Mouse (Mus musculus): Measurements from ENCODE around the gene Gm17657. TPM values are rescaled to one million over a fixed set of nuclear protein-coding genes. Genes with fewer than 3 reads are reported as not detected.

Gene Gm17657
- polyA plus RNA-seq, 1 experiment from 2014 or later = not detected

DNA sequence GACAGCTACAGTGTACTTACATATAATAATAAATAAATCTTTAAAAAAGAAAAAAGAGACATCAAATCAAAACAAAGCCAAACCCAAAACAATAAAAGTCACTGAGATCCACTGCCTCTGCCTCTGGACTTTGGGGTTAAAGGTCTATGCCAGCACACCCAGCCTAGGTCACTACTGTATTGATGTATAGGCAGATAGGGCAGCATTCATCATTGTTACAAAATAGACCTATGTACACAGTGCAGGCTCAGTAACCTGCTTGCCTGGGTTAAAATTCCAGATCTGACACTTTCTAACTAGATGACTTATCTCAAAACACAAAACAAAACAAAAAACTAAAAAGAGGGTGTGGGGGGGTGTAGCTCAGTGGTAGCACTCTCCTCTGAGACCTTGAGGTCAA lies 4.7 kb upstream of the Gm17657 start:
- ATAC-seq (ENCODE audit: low read depth) = peak; percentile 54
- Histone ChIP-seq H3K4me2 (ENCODE audit: low read depth, low read length) (no peak overlapping the region), H3K4me3 (ENCODE audit: low read depth, low read length) (no peak overlapping the region), H3K27me3 (ENCODE audit: control insufficient read depth, insufficient read depth, low read depth, low read length) (no peaks in the 10 kb centered on the region), H3K4me1 (ENCODE audit: control insufficient read depth, low read depth, low read length) (peaks cover 19% of the 10 kb centered on the region), H3K36me3 (ENCODE audit: control insufficient read depth, insufficient read depth) (no peaks in the 10 kb centered on the region), H3K9ac (ENCODE audit: low read depth, low read length) (no peak overlapping the region), H3K9me3 (replicated peaks; ENCODE audit: control insufficient read depth, low read length) (no peaks in the 10 kb centered on the region), H3K27ac (ENCODE audit: low read length) (peak overlapping the region; percentile 25)

DNA sequence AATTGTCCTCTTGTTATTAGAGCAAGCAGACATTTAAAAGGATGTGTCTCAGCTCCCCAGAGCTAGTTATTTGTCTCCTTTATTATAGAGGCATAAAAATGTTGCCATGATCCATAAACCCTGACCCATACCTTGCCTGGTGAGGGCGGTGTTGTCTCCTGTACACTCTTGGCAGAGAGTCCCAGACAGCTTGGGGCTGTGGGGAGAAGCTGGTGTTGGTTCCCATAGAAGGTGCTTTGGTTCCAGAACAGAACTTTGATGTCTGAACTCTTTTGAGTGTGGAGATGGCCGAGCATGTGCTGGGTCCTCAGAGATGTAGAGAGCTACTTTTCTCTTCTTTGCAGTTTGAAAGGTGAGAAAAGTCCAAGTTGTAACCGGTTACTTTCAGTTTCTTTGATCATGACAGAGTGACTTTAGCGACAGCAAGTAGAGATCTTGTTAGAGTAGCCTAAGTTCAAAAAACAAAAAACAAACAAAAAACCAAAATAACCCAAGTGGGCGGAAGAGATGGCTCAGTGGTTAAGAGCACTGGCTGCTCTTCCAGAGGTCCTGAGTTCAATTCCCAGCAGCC lies 2.8 kb upstream of the Gm17657 start, which contains the start of gene Tmem217:
Gene Tmem217 (minus strand): TSS at position 224 of the 571 bp plus-strand sequence.
- no peak within 1 kb of the TSS for H3K9ac ChIP-seq (ENCODE audit: low read depth, low read length)
- H3K4me2 ChIP-seq (ENCODE audit: low read depth, low read length) = peak within 1 kb of the TSS; percentile 83; the same call in 1 of the 2 replicates
- H3K4me3 ChIP-seq (ENCODE audit: low read depth, low read length) = no peak within 1 kb of the TSS
- 71% methylated on average over 5 of the region's 5 CpGs for WGBS (ENCODE audit: insufficient replicate concordance)
- no peak within 1 kb of the TSS for H3K27ac ChIP-seq (ENCODE audit: low read length)
- peaks cover 19% of the 10 kb centered on the region for H3K4me1 ChIP-seq (ENCODE audit: control insufficient read depth, low read depth, low read length)
- H3K9me3 ChIP-seq (replicated peaks; ENCODE audit: control insufficient read depth, low read length) = no peaks in the 10 kb centered on the region
- H3K36me3 ChIP-seq (ENCODE audit: control insufficient read depth, insufficient read depth) = no peaks in the 10 kb centered on the region
- no peak for ATAC-seq (ENCODE audit: low read depth)
- H3K27me3 ChIP-seq (ENCODE audit: control insufficient read depth, insufficient read depth, low read depth, low read length) = no peaks in the 10 kb centered on the region

DNA sequence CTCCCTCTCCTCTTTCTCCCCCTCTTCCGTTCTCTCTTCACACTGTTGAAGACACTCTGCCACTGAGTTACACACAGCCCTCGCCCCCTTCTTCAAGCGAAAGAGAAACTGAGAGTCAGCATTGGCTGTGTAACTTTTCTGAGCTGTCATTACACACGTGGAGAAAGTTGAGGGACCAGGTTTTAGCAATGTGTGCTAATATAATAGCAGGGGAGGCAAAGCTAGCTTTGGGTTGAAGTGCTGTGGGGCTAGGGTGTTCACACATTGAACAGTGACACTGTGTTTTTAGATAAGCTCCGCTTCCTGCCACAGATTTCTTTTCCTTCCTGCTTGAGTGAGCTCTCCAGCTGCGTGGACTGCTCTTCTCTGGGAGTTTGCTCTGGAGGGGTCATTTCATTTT lies 1.6 kb upstream of the Gm17657 start:
- H3K4me1 ChIP-seq (ENCODE audit: control insufficient read depth, low read depth, low read length) = peaks cover 19% of the 10 kb centered on the region
- H3K9ac ChIP-seq (ENCODE audit: low read depth, low read length) = no peak overlapping the region
- no peak overlapping the region for H3K27ac ChIP-seq (ENCODE audit: low read length)
- H3K4me3 ChIP-seq (ENCODE audit: low read depth, low read length) = no peak overlapping the region
- no peaks in the 10 kb centered on the region for H3K27me3 ChIP-seq (ENCODE audit: control insufficient read depth, insufficient read depth, low read depth, low read length)
- no peak for ATAC-seq (ENCODE audit: low read depth)
- H3K4me2 ChIP-seq (ENCODE audit: low read depth, low read length) = peak overlapping the region; percentile 83
- 12% methylated on average over 6 of the region's 6 CpGs for WGBS (ENCODE audit: insufficient replicate concordance)
- no peaks in the 10 kb centered on the region for H3K9me3 ChIP-seq (replicated peaks; ENCODE audit: control insufficient read depth, low read length)
- no peaks in the 10 kb centered on the region for H3K36me3 ChIP-seq (ENCODE audit: control insufficient read depth, insufficient read depth)

DNA sequence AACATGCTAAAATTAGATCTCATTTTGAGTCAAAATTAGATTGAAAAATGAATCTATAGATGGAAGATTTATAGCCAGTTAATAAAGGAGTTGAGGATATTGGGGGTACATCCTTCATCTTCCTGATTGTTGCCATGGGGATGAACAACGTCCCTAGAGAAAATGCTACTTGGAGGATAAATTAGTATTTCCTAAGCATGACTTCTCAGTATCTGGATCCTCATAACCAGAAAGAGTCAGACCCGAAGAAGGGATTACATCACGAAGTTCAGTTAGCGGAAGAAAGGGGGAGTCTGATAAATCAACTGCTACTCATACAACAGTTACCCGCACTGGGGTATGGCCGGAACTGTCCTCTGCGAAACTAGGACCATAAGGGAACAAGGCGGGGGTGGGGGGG lies 444 bp downstream of the Gm17657 start:
- no peak overlapping the region for H3K27ac ChIP-seq (ENCODE audit: low read length)
- H3K4me1 ChIP-seq (ENCODE audit: control insufficient read depth, low read depth, low read length) = peaks cover 15% of the 10 kb centered on the region
- no peak overlapping the region; the same call in 1 of the 2 replicates for H3K4me3 ChIP-seq (ENCODE audit: low read depth, low read length)
- no peaks in the 10 kb centered on the region for H3K27me3 ChIP-seq (ENCODE audit: control insufficient read depth, insufficient read depth, low read depth, low read length)
- H3K36me3 ChIP-seq (ENCODE audit: control insufficient read depth, insufficient read depth) = no peaks in the 10 kb centered on the region
- WGBS (ENCODE audit: insufficient replicate concordance) = 26% methylated on average over 8 of the region's 8 CpGs
- ATAC-seq (ENCODE audit: low read depth) = no peak
- H3K9ac ChIP-seq (ENCODE audit: low read depth, low read length) = no peak overlapping the region
- H3K4me2 ChIP-seq (ENCODE audit: low read depth, low read length) = peak overlapping the region; percentile 83
- H3K9me3 ChIP-seq (replicated peaks; ENCODE audit: control insufficient read depth, low read length) = no peaks in the 10 kb centered on the region

DNA sequence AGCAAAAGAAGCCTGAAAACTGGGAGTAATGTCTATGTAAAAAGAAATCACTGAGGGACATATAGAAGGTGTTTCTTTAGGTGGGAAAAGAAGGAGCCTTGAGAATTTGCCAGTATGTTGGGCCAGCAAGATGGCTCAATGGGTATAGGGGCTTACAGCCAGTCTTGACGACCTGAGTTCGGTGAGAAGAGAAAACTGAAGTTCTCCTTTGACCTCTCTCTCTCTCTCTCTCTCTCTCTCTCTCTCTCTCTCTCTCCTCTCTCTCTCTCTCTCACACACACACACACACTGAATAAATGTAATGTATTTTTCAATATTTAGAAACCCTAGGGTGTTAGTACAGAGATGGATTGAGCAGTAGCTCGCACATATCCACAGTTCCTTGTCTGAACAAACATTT lies 944 bp downstream of the Gm17657 start:
- H3K9ac ChIP-seq (ENCODE audit: low read depth, low read length) = no peak overlapping the region
- no peak overlapping the region for H3K27ac ChIP-seq (ENCODE audit: low read length)
- H3K36me3 ChIP-seq (ENCODE audit: control insufficient read depth, insufficient read depth) = no peaks in the 10 kb centered on the region
- no peak for ATAC-seq (ENCODE audit: low read depth)
- no peak overlapping the region for H3K4me3 ChIP-seq (ENCODE audit: low read depth, low read length)
- 41% methylated on average over 3 of the region's 3 CpGs for WGBS (ENCODE audit: insufficient replicate concordance)
- no peak overlapping the region for H3K4me2 ChIP-seq (ENCODE audit: low read depth, low read length)
- H3K9me3 ChIP-seq (replicated peaks; ENCODE audit: control insufficient read depth, low read length) = no peaks in the 10 kb centered on the region
- peaks cover 15% of the 10 kb centered on the region for H3K4me1 ChIP-seq (ENCODE audit: control insufficient read depth, low read depth, low read length)
- H3K27me3 ChIP-seq (ENCODE audit: control insufficient read depth, insufficient read depth, low read depth, low read length) = no peaks in the 10 kb centered on the region

DNA sequence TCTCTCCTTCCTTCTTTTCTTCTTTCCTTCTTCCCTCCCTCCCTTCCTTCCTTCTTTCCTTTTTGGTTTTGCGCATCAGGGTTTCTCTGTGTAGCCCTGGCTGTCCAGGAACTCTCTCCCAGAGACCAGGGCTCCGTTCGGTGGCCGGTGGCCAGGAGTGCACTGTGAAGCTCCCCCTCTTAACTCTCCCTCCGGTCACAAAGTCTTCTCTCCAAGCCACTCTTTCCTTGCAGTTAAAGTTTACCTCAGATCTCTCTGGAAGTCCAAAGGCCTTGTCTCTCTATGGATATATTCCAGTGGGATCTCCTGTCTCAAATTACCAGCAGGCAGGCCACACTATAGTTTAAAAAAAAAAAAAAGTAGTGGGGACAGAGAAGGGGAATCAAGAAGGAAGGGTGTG lies 4.2 kb downstream of the Gm17657 start:
- Histone ChIP-seq H3K4me1 (ENCODE audit: control insufficient read depth, low read depth, low read length) (peaks cover 4% of the 10 kb centered on the region), H3K36me3 (ENCODE audit: control insufficient read depth, insufficient read depth) (no peaks in the 10 kb centered on the region), H3K4me2 (ENCODE audit: low read depth, low read length) (no peak overlapping the region), H3K27me3 (ENCODE audit: control insufficient read depth, insufficient read depth, low read depth, low read length) (no peaks in the 10 kb centered on the region), H3K9ac (ENCODE audit: low read depth, low read length) (no peak overlapping the region), H3K4me3 (ENCODE audit: low read depth, low read length) (no peak overlapping the region), H3K9me3 (replicated peaks; ENCODE audit: control insufficient read depth, low read length) (no peaks in the 10 kb centered on the region), H3K27ac (ENCODE audit: low read length) (no peak overlapping the region)
- WGBS (ENCODE audit: insufficient replicate concordance) = 81% methylated on average over 5 of the region's 5 CpGs
- ATAC-seq (ENCODE audit: low read depth) = no peak

DNA sequence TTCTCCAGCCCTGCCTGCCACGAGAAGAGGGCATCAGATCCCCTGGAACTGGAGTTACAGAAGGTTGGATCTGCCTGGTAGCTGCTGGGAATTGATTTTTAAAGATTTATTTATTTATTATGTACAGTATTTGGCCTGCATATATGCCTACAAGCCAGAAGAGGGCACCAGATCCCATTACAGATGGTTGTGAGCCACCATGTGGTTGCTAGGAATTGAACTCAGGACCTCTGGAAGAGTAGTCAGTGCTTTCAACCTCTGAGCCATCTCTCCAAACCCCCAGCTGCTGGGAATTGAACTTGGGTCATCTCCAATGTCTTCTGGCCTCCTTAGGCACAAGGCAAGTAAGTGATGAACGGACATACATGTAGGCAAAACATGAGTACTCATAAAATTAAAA lies 5.4 kb downstream of the Gm17657 start:
- H3K36me3 ChIP-seq (ENCODE audit: control insufficient read depth, insufficient read depth) = no peaks in the 10 kb centered on the region
- no peaks in the 10 kb centered on the region for H3K27me3 ChIP-seq (ENCODE audit: control insufficient read depth, insufficient read depth, low read depth, low read length)
- no peaks in the 10 kb centered on the region for H3K9me3 ChIP-seq (replicated peaks; ENCODE audit: control insufficient read depth, low read length)
- no peak for ATAC-seq (ENCODE audit: low read depth)
- H3K4me2 ChIP-seq (ENCODE audit: low read depth, low read length) = no peak overlapping the region
- WGBS (ENCODE audit: insufficient replicate concordance) = 58% methylated on average over 2 of the region's 2 CpGs
- H3K4me3 ChIP-seq (ENCODE audit: low read depth, low read length) = no peak overlapping the region
- no peaks in the 10 kb centered on the region; the same call in 1 of the 2 replicates for H3K4me1 ChIP-seq (ENCODE audit: control insufficient read depth, low read depth, low read length)
- H3K27ac ChIP-seq (ENCODE audit: low read length) = no peak overlapping the region
- no peak overlapping the region for H3K9ac ChIP-seq (ENCODE audit: low read depth, low read length)

DNA sequence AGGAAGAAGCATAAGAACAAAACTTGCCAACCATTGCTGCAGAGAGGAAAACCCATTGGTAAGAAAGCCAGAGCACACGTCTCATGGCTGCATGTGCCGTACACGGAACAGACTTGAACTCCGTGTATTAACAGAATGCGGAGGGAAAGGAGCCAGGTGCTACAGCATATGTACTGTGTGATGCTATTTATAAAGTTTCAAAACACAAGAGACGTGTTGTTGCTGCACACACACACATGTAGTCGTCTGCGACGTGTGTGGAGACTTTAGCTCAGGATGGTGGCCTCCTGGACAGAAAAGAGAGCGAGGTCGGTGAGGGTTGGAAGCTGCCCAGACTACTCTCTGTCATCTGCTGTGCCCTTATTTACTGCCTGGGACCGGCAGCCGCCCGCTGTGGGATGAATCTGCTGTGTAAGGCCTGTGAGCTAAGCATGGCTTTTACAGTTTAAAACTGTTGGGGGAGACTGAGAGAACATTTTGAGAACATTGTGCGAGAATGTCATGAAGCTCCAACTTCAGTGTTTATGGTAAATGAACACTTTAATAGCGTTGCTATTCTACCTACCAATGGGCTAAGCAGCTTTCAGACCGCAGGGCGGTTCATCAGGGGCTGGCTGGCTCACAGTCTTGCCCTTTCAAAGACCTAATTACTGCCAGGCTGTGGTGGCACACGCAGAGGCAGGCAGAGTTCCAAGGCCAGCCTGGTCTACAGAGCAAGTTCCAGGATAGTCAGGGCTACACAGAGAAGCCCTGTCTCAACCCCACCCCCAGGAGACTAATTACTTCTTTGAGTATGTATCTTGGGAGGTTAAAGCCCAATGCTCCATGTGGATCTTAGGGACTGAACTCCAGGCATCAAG lies 6.4 kb downstream of the Gm17657 start:
- Histone ChIP-seq H3K36me3 (ENCODE audit: control insufficient read depth, insufficient read depth) (no peaks in the 10 kb centered on the region), H3K4me1 (ENCODE audit: control insufficient read depth, low read depth, low read length) (no peaks in the 10 kb centered on the region), H3K9me3 (replicated peaks; ENCODE audit: control insufficient read depth, low read length) (no peaks in the 10 kb centered on the region), H3K4me2 (ENCODE audit: low read depth, low read length) (no peak overlapping the region), H3K27ac (ENCODE audit: low read length) (no peak overlapping the region), H3K27me3 (ENCODE audit: control insufficient read depth, insufficient read depth, low read depth, low read length) (no peaks in the 10 kb centered on the region), H3K9ac (ENCODE audit: low read depth, low read length) (no peak overlapping the region), H3K4me3 (ENCODE audit: low read depth, low read length) (no peak overlapping the region)
- no peak for ATAC-seq (ENCODE audit: low read depth)
- WGBS (ENCODE audit: insufficient replicate concordance) = 71% methylated on average over 19 of the region's 19 CpGs

DNA sequence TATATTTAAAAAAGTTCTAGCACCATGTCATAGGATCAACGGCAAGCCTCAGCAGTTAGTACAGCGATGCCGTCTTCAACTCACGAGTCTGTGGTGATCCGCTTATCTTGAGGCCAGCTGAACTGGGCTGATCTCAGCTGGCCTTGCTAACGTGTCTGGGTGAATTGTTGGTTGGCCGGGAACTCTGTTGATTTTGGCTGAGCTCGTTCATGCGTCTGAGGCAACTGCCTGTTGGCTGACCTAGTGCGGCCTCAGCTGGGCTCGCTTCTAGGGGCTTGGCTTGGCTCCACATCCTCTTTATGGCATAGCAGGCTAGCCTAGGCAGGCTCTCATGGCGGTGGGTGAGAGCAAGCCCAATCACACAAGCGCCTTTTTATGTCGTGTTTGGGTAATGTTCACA lies 8.0 kb downstream of the Gm17657 start:
- Histone ChIP-seq H3K4me2 (ENCODE audit: low read depth, low read length) (no peak overlapping the region), H3K36me3 (ENCODE audit: control insufficient read depth, insufficient read depth) (no peaks in the 10 kb centered on the region), H3K27me3 (ENCODE audit: control insufficient read depth, insufficient read depth, low read depth, low read length) (no peaks in the 10 kb centered on the region), H3K27ac (ENCODE audit: low read length) (no peak overlapping the region), H3K4me3 (ENCODE audit: low read depth, low read length) (no peak overlapping the region), H3K9me3 (replicated peaks; ENCODE audit: control insufficient read depth, low read length) (no peaks in the 10 kb centered on the region), H3K4me1 (ENCODE audit: control insufficient read depth, low read depth, low read length) (no peaks in the 10 kb centered on the region), H3K9ac (ENCODE audit: low read depth, low read length) (no peak overlapping the region)
- WGBS (ENCODE audit: insufficient replicate concordance) = 59% methylated on average over 14 of the region's 14 CpGs
- ATAC-seq (ENCODE audit: low read depth) = peak; percentile 64
